Mouse (Mus musculus) cortical plate, adult 2 months (tissue): Measurements from ENCODE around the gene Pemt.

ENCODE experiments used
- CTCF ChIP-seq: fragments of 200-500 bp; IDR thresholded peaks from 2 replicates; pipeline ENCODE4 v1.5.1; 2011; ENCODE audit warnings: mild to moderate bottlenecking, control low read depth, low read length; ENCODE audit not compliant: insufficient read depth; ENCODE audit errors: extremely low read depth
- POLR2A ChIP-seq: fragments of 200-500 bp; IDR thresholded peaks from 2 replicates; pipeline ENCODE4 v1.6.1; 2011; ENCODE audit warnings: mild to moderate bottlenecking, low read length, control low read depth; ENCODE audit not compliant: insufficient read depth; ENCODE audit errors: extremely low read depth

GRCm38 (mm10) chr11:59964163-59964758, 82.0 kb downstream of the Pemt start:
- TF ChIP-seq CTCF = no peak
- TF ChIP-seq POLR2A = no peak
